In the genomic region with DNA sequence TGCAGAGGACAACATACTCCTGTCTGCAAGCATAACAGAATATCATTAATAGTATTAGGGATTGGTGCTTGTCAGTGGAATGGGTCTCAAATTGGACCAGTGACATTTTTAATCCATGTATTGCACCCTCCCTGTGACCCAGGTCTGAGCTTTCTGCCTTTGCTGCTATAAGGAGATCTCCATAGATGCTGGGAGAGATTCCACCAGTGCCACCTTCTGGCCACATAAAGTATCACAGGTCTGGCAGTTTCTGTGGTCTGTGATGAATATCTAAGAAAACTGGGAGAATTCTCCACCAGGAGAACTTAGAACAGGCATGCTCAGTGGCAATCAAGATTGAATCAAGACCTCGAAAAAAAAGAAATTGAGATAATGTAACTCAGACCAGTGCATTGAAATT, we compare ENCODE assay signal across 7 mouse cellular contexts.
DNase-seq lines count a peak whose midpoint lies in the region; ATAC-seq lines count a peak whose summit lies in the region.

No protein-coding gene starts in this region.

- H3K27ac ChIP-seq in forebrain, embryonic 13.5 days, result no peak overlapping the region
- no peak overlapping the region for H3K27ac ChIP-seq in neural tube, embryonic 13.5 days (replicated peaks)

- intact Hi-C loops in left cerebral cortex, postnatal 25 days (cut with DNase I), result loop anchor here (5.0 to 10.0 kb wide), 2 partner anchors 243 to 1259 kb away; no protein-coding TSS in a partner anchor

- no peak overlapping the region for H3K4me3 ChIP-seq in forebrain, embryonic 13.5 days
- H3K4me3 ChIP-seq in neural tube, embryonic 13.5 days, result no peak overlapping the region

- DNase-seq in thymus, postnatal 4 days, result peak; percentile 32
- no peak for DNase-seq in thymus, postnatal 10 days (ENCODE audit: low spot score in 2 of 2)
- peak; percentile 51 to 59 for DNase-seq in adrenal gland, postnatal 36 days
- peak; percentile 56 for DNase-seq in kidney, adult 18-20 months
- peak; percentile 63 to 75 for DNase-seq in left cerebral cortex, postnatal 25 days (ENCODE audit: low spot score in 2 of 2)

- no peaks in the 10 kb centered on the region for H3K27me3 ChIP-seq in forebrain, embryonic 13.5 days
- H3K27me3 ChIP-seq in neural tube, embryonic 13.5 days, result no peaks in the 10 kb centered on the region

- WGBS in forebrain, embryonic 13.5 days, result 54% methylated on average over 1 of the region's 1 CpGs
- 58% methylated on average over 1 of the region's 1 CpGs for WGBS in neural tube, embryonic 13.5 days

- H3K9me3 ChIP-seq in forebrain, embryonic 13.5 days (replicated peaks), result no peaks in the 10 kb centered on the region
- no peaks in the 10 kb centered on the region for H3K9me3 ChIP-seq in neural tube, embryonic 13.5 days

- H3K36me3 ChIP-seq in forebrain, embryonic 13.5 days (ENCODE audit: poor library complexity, severe bottlenecking), result no peaks in the 10 kb centered on the region
- no peaks in the 10 kb centered on the region for H3K36me3 ChIP-seq in neural tube, embryonic 13.5 days

- peak; percentile 77 for ATAC-seq in forebrain, embryonic 13.5 days
- ATAC-seq in neural tube, embryonic 13.5 days (ENCODE audit: low read depth), result peak; percentile 36; the same call in 1 of the 2 replicates

- no peaks in the 10 kb centered on the region for H3K4me1 ChIP-seq in forebrain, embryonic 13.5 days
- H3K4me1 ChIP-seq in neural tube, embryonic 13.5 days (replicated peaks), result no peaks in the 10 kb centered on the region

- H3K4me2 ChIP-seq in forebrain, embryonic 13.5 days, result no peak overlapping the region
- H3K4me2 ChIP-seq in neural tube, embryonic 13.5 days, result no peak overlapping the region

- H3K9ac ChIP-seq in forebrain, embryonic 13.5 days, result no peak overlapping the region
- H3K9ac ChIP-seq in neural tube, embryonic 13.5 days, result no peak overlapping the region

Comparison
In these comparisons a context has a peak if more than half of its experiments do, and no peak if none do; other contexts are left out.
1. DNase-seq: peak in thymus, postnatal 4 days (single experiment), adrenal gland, postnatal 36 days (2 of 2), kidney, adult 18-20 months (single experiment) and left cerebral cortex, postnatal 25 days (2 of 2); none in thymus, postnatal 10 days (0 of 2).